Mouse (Mus musculus) embryonic facial prominence, embryonic 15.5 days (tissue): ENCODE measurements around the gene Wdr92. TPM values are rescaled to one million over a fixed set of nuclear protein-coding genes. Genes with fewer than 3 reads are reported as not detected.
"Not testable (repeated sequence)": the region's sequence is repeated elsewhere in the genome, so short reads cannot be mapped to it uniquely, and the experiment has no call there.

ENCODE experiments used
- ATAC-seq: fragments of 200-750 bp; cut with Nextera tagmentation; 2 replicates; pipeline ENCODE4 v1.8.0; 2017; ENCODE audit warnings: low read depth, moderate TSS enrichment; ENCODE audit not compliant: insufficient number of reproducible peaks, low FRiP score, low TSS enrichment
- H3K27ac ChIP-seq: fragments of 300-500 bp; sonication (generic); replicated peaks from 2 replicates; pipeline ENCODE4 v1.5.1; 2015; ENCODE audit warnings: mild to moderate bottlenecking, inconsistent platforms
- H3K27me3 ChIP-seq: fragments of 300-500 bp; sonication (generic); 2 replicates; pipeline ENCODE4 v1.6.1; 2015; ENCODE audit warnings: inconsistent platforms
- H3K36me3 ChIP-seq: fragments of 300-500 bp; sonication (generic); 2 replicates; pipeline ENCODE4 v1.6.1; 2015; ENCODE audit warnings: mild to moderate bottlenecking, inconsistent platforms
- H3K4me1 ChIP-seq: fragments of 300-500 bp; sonication (generic); 2 replicates; pipeline ENCODE4 v1.6.1; 2015; ENCODE audit warnings: inconsistent platforms
- H3K4me2 ChIP-seq: fragments of 300-500 bp; sonication (generic); replicated peaks from 2 replicates; pipeline ENCODE4 v1.6.1; 2015; ENCODE audit warnings: mild to moderate bottlenecking, inconsistent platforms
- H3K4me3 ChIP-seq: fragments of 300-500 bp; sonication (generic); replicated peaks from 2 replicates; pipeline ENCODE4 v1.5.1; 2015; ENCODE audit warnings: mild to moderate bottlenecking, inconsistent platforms
- H3K9ac ChIP-seq: fragments of 300-500 bp; sonication (generic); 2 replicates; pipeline ENCODE4 v1.6.1; 2015; ENCODE audit warnings: inconsistent platforms
- H3K9me3 ChIP-seq: fragments of 300-500 bp; sonication (generic); replicated peaks from 2 replicates; pipeline ENCODE4 v1.6.1; 2016; ENCODE audit warnings: inconsistent platforms
- WGBS: fragments of 180-500 bp; shearing (Covaris S2); methylation state at CpG from one replicate; pipeline ENCODE4 v1.1.7; 2015; 5-methylcytosine and 5-hydroxymethylcytosine counted together
- polyA plus RNA-seq: library from polyadenylated mRNA; unstranded; fragments of >200 nt; fragmentation: Nextera tagmentation; extraction: Ambion mirVana; gene quantifications from 2 replicates; pipeline ENCODE4 v1.2.1, GENCODE M21; 2015

Gene Wdr92
- polyA plus RNA-seq, 1 experiment from 2014 or later, result 27.7 TPM

DNA sequence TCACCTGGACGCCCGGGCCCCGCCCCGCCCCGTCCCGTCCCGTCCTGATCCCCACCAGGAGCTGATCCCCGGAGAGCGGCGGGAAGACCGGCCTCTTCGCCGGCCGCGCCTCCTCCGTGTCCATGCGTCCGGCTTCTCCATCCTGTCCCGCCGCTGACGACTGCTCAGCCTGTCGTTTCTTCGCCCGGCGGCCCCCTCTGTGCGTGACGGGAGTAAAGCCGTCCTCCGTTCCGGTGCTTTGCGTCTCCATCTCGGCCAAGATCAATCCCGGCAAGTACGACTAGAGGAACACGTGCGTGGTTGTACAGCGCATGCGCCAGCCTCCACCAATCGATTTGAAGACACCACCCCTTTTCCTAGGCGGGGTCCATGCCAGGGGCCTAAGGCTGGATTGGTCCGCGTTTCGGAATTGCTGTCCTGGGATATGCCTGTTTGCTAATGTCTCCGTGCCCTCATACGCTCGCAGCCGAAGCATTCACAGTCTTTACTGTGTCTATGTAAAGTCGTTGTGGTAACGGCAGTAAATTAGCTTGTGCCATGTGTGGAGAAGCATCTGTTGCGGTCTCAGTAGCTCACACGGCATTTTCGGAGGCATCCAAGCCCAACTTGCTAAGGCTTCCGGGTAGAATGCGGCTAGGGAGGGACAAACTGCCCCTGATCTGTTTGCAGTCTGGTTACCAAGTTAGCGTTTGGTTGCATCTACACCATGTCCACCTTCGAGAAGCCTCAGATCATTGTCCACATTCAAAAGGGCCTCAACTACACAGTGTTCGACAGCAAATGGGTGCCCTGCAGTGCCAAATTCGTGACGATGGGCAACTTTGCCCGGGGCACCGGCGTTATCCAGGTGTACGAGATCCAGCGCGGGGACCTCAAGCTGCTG lies 29.6 kb downstream of the Wdr92 start, which contains the start of gene Pno1:
Pno1 (minus strand) TSS at position 311 of the 883 bp plus-strand sequence.
- Histone ChIP-seq H3K9me3 (no peaks in the 10 kb centered on the region), H3K27ac (peak within 1 kb of the TSS; percentile 91), H3K9ac (peak within 1 kb of the TSS; percentile 90), H3K4me2 (peak within 1 kb of the TSS; percentile 70), H3K27me3 (no peaks in the 10 kb centered on the region), H3K36me3 (peaks cover 16% of the 10 kb centered on the region; the same call in 1 of the 2 replicates), H3K4me3 (peak within 1 kb of the TSS; percentile 81), H3K4me1 (peaks cover 20% of the 10 kb centered on the region)
- ATAC-seq, result peak; percentile 98
- WGBS, result under 1% methylated on average over 65 of the region's 65 CpGs

DNA sequence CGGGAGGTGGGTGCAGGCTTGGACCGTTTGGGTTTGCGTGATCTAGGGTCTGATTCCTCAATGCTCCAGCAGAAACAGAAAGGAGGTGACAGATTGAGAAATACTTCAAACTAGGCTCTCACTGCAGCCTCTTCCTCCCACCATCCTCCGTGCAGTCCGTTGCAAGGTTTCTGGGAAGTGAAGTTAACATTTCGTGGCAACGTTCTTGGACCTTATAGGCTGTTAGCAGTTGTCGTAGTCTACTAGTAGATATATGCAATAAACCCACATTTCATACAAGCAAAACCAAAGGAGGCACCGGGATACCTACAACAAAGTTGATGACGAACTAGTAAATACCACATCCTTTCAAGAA lies 30.2 kb downstream of the Wdr92 start:
- no peak for ATAC-seq
- Histone ChIP-seq H3K27me3 (no peaks in the 10 kb centered on the region), H3K4me2 (peak overlapping the region; percentile 70), H3K4me1 (peaks cover 20% of the 10 kb centered on the region), H3K27ac (peak overlapping the region; percentile 91), H3K4me3 (peak overlapping the region; percentile 81), H3K9ac (peak overlapping the region; percentile 90), H3K9me3 (no peaks in the 10 kb centered on the region), H3K36me3 (peaks cover 14% of the 10 kb centered on the region; the same call in 1 of the 2 replicates)
- 1% methylated on average over 10 of the region's 10 CpGs for WGBS

DNA sequence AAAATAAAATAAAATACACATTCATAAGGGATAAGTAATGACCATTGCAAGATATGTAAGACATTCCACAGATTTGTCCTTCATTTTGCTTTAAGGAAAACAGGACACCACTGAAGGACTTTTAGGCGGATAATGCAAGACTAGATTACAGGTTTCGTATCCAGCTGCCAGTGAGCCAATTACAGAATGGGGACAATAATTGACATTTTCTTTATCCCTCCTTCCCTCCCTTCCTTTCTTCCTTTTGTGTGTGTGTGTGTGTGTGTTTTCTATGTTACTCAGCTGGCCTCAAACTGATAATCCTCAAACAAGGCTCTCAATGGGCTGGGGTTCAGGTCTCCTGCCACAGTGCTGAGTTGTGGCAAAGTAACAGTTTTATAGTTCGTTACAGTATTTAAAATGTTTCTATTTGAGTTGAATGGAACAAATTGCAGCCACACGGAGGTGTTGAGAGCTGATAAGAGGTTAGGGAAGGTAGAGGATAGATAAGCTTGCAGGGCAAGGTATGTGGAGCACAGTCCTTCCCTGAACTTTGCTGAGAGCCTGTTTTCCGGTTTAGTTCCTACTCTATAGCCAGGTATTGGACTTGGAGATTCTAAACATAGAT lies 31.1 kb downstream of the Wdr92 start:
- WGBS, result 72% methylated on average over 5 of the region's 5 CpGs
- Histone ChIP-seq H3K4me3 (peak overlapping the region; percentile 81; the same call in 1 of the 2 replicates), H3K9ac (no peak overlapping the region), H3K4me2 (peak overlapping the region; percentile 70), H3K9me3 (no peaks in the 10 kb centered on the region), H3K27ac (no peak overlapping the region), H3K4me1 (peaks cover 20% of the 10 kb centered on the region), H3K36me3 (peaks cover 11% of the 10 kb centered on the region; the same call in 1 of the 2 replicates), H3K27me3 (no peaks in the 10 kb centered on the region)
- no peak for ATAC-seq

DNA sequence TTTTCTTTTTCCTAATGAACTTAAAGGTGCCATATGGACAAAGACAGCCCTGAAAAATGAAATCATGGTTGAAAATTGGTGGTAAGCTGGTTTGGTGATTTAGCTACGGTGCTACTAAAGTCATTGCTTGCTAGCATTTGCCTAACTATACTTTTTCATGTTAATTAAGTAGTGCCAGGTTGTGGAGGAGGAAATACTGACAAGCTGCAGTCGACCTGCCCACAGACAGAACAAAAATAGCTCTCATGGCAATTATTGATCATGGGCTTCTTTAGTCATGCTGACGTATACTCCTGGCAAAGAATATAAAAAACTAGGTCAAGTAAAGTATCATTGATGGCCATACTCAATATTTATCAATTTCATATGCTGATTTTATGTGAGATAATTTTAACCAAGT lies 33.6 kb downstream of the Wdr92 start:
- no peak overlapping the region for H3K4me3 ChIP-seq
- peaks cover 15% of the 10 kb centered on the region for H3K4me1 ChIP-seq
- H3K9ac ChIP-seq, result no peak overlapping the region
- H3K27ac ChIP-seq, result no peak overlapping the region
- no peaks in the 10 kb centered on the region for H3K36me3 ChIP-seq
- H3K4me2 ChIP-seq, result no peak overlapping the region
- H3K27me3 ChIP-seq, result no peaks in the 10 kb centered on the region
- ATAC-seq, result no peak
- 84% methylated on average over 3 of the region's 3 CpGs for WGBS
- no peaks in the 10 kb centered on the region for H3K9me3 ChIP-seq

DNA sequence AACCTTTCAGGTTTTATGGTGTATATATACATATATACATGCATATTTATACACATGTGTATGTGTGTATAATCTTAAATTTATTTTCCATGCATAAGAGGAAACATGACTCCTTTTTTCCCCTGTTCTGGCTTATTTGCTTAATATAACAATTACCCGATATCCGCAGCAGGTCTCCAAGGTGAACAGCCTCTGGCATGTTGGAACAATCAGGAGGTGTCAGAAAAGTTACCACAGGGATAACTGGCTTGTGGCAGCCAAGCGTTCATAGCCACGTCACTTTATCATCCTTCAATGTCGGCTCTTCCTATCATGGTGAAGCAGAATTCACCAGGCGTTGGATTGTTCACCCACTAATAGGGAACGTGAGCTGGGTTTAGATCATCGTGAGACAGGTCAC lies 39.2 kb downstream of the Wdr92 start:
- Histone ChIP-seq H3K4me3 (no peak overlapping the region), H3K36me3 (peaks cover 14% of the 10 kb centered on the region), H3K4me2 (no peak overlapping the region), H3K9ac (no peak overlapping the region), H3K27me3 (no peaks in the 10 kb centered on the region), H3K9me3 (no peaks in the 10 kb centered on the region), H3K4me1 (no peaks in the 10 kb centered on the region), H3K27ac (no peak overlapping the region)
- WGBS, result 93% methylated on average over 8 of the region's 8 CpGs
- no peak for ATAC-seq

DNA sequence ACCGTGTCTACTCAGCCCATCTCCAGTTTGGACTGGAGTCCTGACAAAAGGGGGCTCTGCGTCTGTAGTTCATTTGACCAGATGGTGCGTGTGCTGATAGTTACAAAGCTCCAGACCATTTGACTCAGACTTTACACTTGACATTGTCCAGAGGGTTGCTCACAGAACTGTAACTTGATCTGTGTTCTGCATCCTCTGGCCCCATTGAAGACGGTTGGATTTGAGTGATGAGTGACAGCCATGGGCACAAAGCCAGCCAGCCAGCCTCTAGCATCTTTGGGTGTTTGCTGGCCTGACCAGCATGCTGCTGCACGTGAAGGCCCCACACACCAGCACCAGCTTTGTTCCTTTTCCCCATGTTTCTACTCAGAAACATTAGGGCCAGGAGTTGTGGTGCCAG lies 50.9 kb downstream of the Wdr92 start:
- no peak overlapping the region for H3K4me3 ChIP-seq
- H3K9ac ChIP-seq, result no peak overlapping the region
- no peak for ATAC-seq
- no peak overlapping the region for H3K4me2 ChIP-seq
- no peaks in the 10 kb centered on the region for H3K27me3 ChIP-seq
- H3K36me3 ChIP-seq, result peaks cover 31% of the 10 kb centered on the region
- no peaks in the 10 kb centered on the region for H3K9me3 ChIP-seq
- H3K4me1 ChIP-seq, result no peaks in the 10 kb centered on the region
- 57% methylated on average over 5 of the region's 5 CpGs for WGBS
- H3K27ac ChIP-seq, result no peak overlapping the region

DNA sequence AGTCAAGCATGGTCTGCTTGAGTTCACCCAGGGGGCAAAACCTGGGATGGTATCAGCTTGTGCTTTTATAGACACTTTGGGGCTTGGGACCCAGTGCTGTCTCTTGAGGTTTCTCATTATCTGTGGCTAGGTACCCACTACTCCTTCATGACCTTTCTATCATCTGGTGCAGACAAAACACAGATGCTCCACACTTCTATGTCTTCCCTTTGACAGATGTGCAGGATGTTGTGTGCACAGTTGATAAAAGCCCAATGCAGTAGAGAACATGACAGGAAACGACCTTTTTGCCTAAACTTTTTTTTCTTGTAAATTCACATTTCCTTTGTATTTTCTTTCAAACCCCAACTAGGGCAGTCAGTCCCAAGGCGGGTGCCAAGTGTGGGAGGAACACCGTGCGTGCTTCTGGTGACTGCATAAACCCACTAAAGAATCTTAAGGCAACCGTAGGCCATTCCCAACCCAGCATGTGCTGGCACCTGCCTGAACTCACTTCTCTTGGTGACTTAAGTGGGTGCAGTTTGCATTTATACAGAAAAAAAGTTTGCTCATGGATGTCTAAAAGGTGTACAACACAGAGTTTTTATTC lies 54.6 kb downstream of the Wdr92 start:
- Histone ChIP-seq H3K4me3 (no peak overlapping the region), H3K9ac (no peak overlapping the region), H3K4me2 (no peak overlapping the region), H3K9me3 (no peaks in the 10 kb centered on the region), H3K27me3 (no peaks in the 10 kb centered on the region), H3K4me1 (no peaks in the 10 kb centered on the region), H3K27ac (no peak overlapping the region), H3K36me3 (peaks cover 22% of the 10 kb centered on the region)
- WGBS, result 80% methylated on average over 5 of the region's 5 CpGs
- ATAC-seq, result no peak

DNA sequence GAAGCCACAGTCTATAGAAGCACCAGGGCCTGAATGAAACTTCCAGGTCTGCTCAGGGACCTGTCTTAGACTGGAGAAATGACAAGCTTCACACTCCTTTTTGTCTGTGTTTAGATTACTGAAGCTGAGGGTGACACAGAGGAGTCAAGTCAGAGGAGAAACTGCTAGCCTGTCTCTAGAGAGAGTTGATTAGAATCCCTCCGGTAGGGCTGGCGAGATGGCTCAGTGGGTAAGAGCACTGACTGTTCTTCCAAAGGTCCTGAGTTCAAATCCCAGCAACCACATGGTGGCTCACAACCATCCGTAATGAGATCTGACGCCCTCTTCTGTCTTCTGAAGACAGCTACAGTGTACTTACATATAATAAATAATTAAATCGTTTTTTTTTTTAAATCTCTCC lies 56.7 kb downstream of the Wdr92 start:
- not testable (repeated sequence) for H3K4me3 ChIP-seq, H3K4me2 ChIP-seq, H3K9me3 ChIP-seq, H3K9ac ChIP-seq, H3K27me3 ChIP-seq, H3K36me3 ChIP-seq, H3K27ac ChIP-seq, H3K4me1 ChIP-seq, ATAC-seq
- 91% methylated on average over 5 of the region's 5 CpGs for WGBS

DNA sequence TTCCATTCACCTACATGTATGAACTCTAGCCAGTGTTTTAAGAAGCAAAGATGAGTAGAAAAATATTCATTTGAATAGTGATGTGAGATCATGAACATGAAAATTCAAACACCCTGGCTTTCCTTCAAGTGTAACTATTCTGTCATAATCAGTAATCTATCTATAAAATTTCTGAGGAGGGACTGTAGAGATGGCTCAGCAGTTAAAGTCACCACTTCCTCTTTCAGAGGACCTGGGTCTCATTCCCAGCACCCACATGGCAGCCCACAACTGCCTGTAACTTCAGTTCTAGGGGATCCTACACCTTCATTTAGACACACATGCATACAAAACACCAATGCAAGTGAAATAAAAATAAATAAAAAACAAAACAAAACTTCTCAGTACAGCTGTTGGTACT lies 66.8 kb downstream of the Wdr92 start:
- Histone ChIP-seq H3K4me2 (no peak overlapping the region), H3K4me3 (no peak overlapping the region), H3K36me3 (no peaks in the 10 kb centered on the region), H3K27ac (no peak overlapping the region), H3K27me3 (no peaks in the 10 kb centered on the region), H3K9ac (no peak overlapping the region), H3K9me3 (no peaks in the 10 kb centered on the region), H3K4me1 (no peaks in the 10 kb centered on the region)
- no peak for ATAC-seq

DNA sequence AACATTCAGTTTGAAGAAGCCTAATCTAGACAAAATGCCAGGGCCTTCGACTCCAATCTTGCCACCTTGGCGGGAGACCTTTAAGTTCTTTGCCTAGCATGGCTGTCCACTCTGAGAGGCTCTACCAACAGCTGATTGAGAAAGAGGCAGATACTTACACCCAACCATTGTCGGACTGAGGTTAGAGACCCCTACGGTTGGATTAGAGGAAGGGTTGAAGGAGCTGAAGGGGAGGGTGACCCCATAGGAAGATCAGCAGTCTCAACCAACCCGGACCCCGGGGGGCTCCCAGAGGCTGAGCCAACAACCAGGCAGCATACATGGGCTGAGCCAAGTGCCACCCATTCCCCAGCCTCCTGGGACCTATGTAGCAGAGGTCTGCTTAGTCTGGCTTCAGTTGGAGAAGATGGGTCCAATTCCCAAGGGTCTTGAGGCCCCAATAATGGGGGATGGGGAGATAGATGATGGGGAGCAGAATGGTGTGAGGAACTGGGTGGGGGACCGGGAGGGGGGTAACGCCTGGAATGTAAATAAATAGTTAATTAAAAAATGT lies 75.0 kb downstream of the Wdr92 start:
- Histone ChIP-seq H3K4me3 (peak overlapping the region; percentile 89), H3K36me3 (no peaks in the 10 kb centered on the region), H3K4me1 (peaks cover 10% of the 10 kb centered on the region), H3K27me3 (no peaks in the 10 kb centered on the region), H3K9me3 (no peaks in the 10 kb centered on the region), H3K4me2 (peak overlapping the region; percentile 58), H3K9ac (no peak overlapping the region), H3K27ac (no peak overlapping the region)
- 56% methylated on average over 8 of the region's 8 CpGs for WGBS
- peak; percentile 67; the same call in 1 of the 2 replicates for ATAC-seq

DNA sequence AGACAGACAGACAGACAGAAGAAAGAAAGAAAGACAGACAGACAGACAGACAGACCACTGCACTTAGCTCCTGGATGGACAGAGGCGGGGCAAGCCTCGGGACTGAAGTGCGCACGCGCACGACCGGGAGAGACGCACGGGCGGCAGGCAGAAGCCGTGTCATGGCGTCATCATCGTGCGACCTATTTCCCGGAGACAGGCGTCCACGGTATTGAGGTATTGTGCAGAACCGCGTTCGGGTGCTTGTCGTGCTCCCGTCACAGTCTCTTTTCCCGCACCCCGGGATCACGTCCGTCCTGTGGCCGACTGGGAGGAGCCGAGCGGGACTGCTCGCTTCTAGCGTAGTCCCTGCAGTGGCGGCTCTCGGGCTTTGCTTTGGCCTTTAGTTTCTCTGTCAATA lies 75.5 kb downstream of the Wdr92 start, which contains the start of gene C1d:
C1d (plus strand) TSS at position 137 of the 400 bp plus-strand sequence.
- peak within 1 kb of the TSS; percentile 88 for H3K27ac ChIP-seq
- H3K4me3 ChIP-seq, result peak within 1 kb of the TSS; percentile 89
- H3K4me2 ChIP-seq, result peak within 1 kb of the TSS; percentile 58
- no peaks in the 10 kb centered on the region for H3K27me3 ChIP-seq
- peak; percentile 93 for ATAC-seq
- H3K36me3 ChIP-seq, result no peaks in the 10 kb centered on the region
- peak within 1 kb of the TSS; percentile 91 for H3K9ac ChIP-seq
- WGBS, result under 1% methylated on average over 33 of the region's 33 CpGs
- no peaks in the 10 kb centered on the region for H3K9me3 ChIP-seq
- peaks cover 10% of the 10 kb centered on the region for H3K4me1 ChIP-seq
